Mouse (Mus musculus): ENCODE measurements around the gene Pusl1. TPM values are rescaled to one million over a fixed set of nuclear protein-coding genes. Genes with fewer than 3 reads are reported as not detected.
A peak's percentile ranks its signal among the peaks of the same experiment; 100 is the strongest.

Pusl1 gene
- polyA plus RNA-seq, 1 experiment, result 55.5 TPM

DNA sequence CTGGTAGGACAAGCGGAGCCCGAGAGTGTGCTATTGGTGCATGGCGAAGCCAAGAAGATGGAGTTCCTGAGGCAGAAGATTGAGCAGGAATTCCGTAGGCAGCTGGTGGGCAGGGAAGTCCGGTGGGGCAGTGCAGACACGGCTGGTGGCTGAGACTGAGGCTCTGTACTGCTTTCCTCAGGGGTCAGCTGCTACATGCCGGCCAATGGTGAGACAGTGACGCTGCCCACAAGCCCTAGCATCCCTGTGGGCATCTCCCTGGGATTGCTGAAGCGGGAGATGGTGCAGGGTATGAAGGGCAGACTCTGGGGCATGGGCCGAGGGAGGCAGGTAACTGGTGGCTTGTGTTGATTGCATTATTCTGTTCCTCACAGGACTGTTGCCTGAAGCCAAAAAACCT lies 3.9 kb downstream of the Pusl1 start:
- DNase-seq (ENCODE audit: low spot score), result peak; percentile 15

DNA sequence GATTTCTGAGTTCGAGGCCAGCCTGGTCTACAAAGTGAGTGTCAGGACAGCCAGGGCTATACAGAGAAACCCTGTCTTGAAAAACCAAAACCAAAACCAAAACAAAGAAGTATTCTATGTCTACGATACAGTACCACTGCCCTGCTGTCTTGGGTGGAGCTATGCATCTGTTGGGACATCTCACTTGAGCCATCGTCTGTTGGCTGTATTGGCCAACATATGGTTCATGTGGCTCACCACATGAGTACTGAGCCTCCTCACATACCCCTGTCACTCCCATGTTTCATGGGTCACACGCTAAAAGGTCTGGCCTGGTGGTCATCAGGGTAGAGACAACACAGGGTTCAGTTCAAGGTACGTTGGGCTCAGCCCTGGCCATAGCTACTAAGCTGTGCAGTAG lies 5.3 kb downstream of the Pusl1 start:
- DNase-seq (ENCODE audit: low spot score), result no peak

GRCm38 (mm10) chr4:155883587-155883986 lies 8.0 kb downstream of the Pusl1 start:
- no peak for DNase-seq (ENCODE audit: low spot score)

GRCm38 (mm10) chr4:155871404-155871803 lies 20.2 kb downstream of the Pusl1 start:
- DNase-seq (ENCODE audit: low spot score), result no peak

DNA sequence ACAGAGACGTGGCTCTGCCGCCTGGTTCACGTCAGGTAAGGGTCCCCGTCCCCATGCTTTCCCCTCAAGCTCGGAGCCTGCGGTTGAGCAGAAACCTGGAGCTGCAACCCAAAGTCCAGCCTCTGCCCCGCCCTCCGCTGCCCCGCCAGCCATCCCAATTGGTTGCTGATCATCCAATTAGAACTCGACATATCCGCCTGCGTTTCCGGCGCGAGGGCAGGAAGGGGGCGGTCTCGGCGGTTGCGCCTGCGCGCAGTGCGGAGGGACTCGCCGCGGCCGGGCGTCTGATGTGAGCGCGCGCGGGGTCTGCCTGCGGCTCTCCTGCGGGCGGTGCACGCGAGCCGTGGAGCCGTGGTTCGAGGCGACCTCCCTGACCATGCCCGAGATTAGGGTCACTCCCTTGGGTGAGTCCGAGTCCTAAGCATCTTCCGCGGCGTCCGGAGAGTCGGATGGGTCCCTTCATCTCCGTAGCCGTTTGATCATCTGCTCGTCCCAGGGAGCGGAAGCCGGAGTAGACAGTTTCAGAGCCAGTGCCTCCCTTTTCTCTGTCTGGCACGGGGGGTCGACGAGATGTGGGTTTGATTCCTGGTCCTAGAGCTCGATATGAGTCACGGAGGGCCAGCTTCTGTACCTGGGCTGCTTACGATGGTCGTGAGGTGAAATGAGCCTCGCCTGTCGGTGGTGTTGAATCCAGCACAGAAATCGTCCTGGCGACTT lies 22.1 kb downstream of the Pusl1 start, which contains the start of the genes Cptp and Ints11:
Gene Cptp (minus strand): TSS at position 124 of the 717 bp plus-strand sequence.
Gene Ints11 (plus strand): TSS at position 230 of the 717 bp plus-strand sequence.
- DNase-seq (ENCODE audit: low spot score), result peak; percentile 90

GRCm38 (mm10) chr4:155868614-155869298 lies 22.8 kb downstream of the Pusl1 start:
- DNase-seq (ENCODE audit: low spot score), result no peak

GRCm38 (mm10) chr4:155863001-155863400 lies 28.6 kb downstream of the Pusl1 start, which contains the start of gene Tas1r3:
TSS of gene Tas1r3 (minus strand) at chr4:155863362.
- DNase-seq (ENCODE audit: low spot score), result peak; percentile 18

- no peak for DNase-seq (ENCODE audit: low spot score)
Observed at GRCm38 (mm10) chr4:155861787-155862186, 29.8 kb downstream of the Pusl1 start.

DNA sequence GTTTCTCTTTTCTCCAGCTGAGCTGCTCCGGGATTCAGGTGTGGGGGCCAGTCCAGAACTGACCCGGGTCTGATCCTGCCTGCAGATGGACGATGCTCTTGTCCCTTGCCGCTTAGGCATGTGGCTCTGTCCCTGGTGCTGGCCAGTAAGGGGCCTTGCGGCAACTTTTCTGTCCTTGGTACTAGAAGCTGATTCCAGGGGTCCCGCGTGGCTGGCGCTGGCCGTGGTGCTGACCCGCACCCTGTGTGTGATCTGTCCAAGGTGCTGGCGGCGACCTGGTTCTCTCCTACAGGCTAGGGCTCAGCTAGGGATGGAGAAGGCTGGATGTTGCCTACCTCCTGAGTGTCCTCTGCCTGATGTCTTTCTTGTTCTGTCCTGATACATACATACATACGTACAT lies 32.3 kb downstream of the Pusl1 start:
- peak; percentile 24 for DNase-seq (ENCODE audit: low spot score)

DNA sequence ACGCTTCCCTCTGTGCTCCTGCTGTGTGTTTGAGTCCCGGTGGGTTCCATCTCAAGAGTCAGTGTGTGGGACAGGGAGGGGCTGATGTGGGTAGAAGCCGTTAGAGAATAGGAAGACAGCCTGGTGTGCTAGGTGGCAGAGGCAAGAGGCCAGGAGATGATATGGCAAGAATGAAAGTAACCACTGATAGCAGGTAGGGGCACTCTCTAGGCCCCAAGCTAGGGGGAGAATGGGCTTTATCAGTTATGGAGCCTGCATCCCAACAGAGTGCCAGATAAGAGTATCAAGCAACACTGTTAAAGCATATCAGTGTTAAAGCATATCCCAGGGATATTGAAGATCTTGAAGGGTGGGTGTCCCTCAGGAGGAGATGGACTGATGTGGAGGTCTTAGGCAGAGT lies 34.7 kb downstream of the Pusl1 start:
- DNase-seq (ENCODE audit: low spot score), result no peak

GRCm38 (mm10) chr4:155856071-155856470 lies 35.5 kb downstream of the Pusl1 start:
- DNase-seq (ENCODE audit: low spot score), result peak; percentile 15

- DNase-seq (ENCODE audit: low spot score), result peak; percentile 18
Observed at GRCm38 (mm10) chr4:155854991-155855390, 36.6 kb downstream of the Pusl1 start.

GRCm38 (mm10) chr4:155853421-155853820 lies 38.2 kb downstream of the Pusl1 start:
- DNase-seq (ENCODE audit: low spot score), result peak; percentile 18

DNA sequence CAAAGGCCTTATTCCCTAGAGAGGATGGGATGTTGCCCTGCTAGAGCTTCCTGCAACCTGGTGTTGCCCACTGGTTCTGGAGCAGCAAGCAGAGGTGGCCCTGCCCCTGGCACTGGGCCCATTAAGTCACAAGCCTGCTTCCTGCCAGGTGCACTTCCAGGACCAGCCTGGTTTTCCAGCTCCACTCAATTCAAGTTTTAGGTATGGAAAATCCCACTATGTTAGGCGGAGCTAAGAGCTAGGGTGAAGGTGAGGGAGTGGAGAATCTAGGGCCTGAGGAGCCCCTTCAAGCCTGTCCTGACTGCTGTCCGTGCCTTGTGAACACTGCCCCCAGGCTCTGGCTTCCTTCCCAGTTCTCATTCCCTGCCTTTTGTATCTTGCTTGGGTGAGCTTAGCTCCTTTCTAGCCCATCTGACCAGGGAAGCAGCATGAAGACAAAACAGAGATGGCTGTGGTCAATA lies 39.6 kb downstream of the Pusl1 start:
- peak; percentile 16 for DNase-seq (ENCODE audit: low spot score)

DNA sequence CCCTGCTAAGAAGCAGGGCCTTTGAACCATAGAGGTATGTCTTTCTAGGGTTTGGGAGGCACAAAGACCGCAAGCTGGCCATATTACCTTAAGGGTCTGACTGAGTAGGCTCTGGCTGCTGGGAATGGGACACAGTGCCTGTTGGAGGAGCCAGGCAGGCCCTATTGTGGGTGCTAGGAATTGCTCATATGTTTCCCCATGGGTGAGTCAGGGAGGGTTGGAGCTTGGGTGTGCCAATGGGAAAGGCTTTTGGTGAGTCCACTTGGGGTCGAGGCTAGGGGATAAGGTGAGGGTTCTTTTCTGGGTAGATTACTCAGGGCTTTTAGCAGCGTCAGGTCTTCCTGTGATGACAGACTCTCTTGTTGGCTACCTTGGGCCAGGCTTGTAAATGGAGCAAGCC lies 40.2 kb downstream of the Pusl1 start:
- peak; percentile 19 for DNase-seq (ENCODE audit: low spot score)

DNA sequence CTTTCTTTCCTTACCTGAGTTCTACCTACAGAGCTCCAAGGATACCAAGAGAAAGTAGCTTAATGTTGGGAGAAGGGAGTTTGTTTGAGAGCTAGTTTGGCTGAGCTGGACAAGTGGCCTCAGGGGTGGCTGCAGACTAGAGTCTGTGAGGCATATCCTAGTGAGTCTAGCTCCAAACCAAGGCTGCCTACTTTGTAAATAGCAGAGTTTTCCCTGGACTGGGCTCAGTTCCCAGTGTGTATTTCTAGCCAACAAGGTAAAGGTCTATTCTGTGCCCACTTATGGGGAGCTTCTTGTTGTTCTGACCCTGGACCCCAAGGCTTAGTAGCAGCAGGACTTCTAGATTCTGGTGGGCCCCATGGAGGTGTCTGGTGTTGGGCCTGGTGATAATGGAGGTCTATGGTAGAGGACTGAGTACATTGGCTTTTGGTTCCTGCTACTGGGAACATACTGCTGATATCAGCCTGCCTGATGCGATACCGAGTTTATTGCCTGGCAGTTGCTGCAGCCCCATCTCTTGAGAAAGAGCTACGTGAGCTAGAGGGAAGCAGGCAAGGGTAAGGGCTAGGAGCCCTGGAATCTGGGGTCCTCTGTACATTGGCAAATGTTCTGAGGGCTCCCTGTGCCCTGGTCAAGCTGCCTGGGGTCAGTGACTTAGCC lies 41.7 kb downstream of the Pusl1 start:
- DNase-seq (ENCODE audit: low spot score), result peak; percentile 11

DNA sequence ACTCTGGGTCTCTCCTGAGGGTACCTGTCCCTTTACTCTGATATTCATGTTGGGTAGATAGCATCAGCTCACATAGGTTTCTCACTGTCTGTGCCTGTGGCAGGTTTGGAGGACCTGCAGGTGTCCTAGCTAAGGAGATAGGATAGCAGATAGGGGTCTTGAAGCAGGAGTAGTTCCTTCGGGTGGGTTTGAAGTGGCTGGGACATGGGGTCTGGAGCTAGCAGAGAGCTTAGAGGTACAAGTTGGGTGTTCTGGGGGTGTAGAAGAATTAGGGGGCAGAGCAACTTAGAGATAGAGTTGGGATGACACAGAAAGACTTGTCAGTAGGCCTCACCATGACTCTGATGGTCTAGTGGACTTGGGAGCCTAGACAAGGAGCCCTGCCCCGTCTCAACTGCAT lies 42.2 kb downstream of the Pusl1 start:
- DNase-seq (ENCODE audit: low spot score), result peak; percentile 14

DNA sequence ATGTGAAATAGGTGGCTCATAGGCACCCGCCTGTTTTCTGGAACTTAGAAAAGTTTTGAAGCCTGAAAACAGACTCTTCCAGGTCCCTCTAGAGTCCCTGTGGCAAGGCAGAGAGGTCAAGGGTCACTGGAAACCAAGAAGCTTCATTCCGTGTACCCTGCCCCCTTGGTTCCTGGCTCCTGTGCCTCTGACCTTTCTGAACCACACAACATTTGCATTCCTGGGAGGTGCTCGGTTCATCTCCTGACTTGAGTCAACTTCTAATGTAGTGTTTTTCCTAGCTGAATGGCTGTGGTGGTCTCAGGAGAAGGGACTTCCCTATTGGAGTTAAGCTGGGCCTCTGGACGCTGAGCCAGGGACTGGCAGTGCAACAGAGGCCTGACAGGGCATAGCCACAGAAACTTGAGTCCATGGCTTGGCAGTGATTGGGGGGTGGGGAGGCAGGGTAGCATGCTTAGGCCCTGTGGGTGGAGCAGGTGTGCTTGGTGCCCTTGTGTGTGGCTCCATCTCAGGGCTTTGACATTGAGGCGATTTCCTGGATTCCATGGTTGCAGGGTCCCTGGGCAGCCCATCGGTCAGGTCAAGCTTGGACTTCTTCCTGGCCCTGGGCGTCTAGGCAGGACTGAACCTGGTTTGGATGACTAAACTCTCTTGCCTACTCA lies 43.0 kb downstream of the Pusl1 start:
- DNase-seq (ENCODE audit: low spot score), result peak; percentile 18

DNA sequence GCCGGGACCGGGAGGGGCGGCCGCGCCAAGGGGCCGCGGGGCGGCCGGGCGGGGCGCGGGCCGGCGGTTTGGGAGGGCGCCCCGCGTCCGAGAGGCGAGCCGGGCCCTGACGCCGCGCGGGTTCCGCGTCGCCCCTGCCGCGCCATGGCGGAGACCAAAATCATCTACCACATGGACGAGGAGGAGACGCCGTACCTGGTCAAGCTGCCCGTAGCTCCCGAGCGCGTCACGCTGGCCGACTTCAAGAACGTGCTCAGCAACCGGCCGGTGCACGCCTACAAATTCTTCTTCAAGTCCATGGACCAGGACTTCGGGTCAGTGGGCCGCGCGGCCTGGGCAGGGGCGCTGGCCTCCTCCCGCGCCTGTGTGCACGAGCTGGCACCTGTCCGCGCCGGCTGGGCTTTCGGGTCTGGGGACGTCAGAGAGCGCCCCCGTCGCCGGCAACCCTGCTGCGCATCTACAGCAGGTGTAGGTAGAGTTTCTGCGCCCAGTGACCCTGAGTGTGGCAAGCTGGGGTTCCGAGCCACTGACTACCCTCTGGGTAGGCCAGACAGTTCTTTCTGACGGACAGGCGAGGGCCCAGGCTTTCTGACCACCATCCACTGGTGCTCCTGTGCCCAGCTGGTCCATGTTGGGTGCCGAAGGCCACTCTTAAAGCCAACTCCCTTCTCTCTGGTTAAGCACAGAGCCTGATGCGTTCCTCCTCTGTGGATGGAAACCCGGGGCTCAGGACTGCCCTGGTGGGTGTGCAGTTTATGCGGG lies 43.8 kb downstream of the Pusl1 start:
- no peak for DNase-seq (ENCODE audit: low spot score)

DNA sequence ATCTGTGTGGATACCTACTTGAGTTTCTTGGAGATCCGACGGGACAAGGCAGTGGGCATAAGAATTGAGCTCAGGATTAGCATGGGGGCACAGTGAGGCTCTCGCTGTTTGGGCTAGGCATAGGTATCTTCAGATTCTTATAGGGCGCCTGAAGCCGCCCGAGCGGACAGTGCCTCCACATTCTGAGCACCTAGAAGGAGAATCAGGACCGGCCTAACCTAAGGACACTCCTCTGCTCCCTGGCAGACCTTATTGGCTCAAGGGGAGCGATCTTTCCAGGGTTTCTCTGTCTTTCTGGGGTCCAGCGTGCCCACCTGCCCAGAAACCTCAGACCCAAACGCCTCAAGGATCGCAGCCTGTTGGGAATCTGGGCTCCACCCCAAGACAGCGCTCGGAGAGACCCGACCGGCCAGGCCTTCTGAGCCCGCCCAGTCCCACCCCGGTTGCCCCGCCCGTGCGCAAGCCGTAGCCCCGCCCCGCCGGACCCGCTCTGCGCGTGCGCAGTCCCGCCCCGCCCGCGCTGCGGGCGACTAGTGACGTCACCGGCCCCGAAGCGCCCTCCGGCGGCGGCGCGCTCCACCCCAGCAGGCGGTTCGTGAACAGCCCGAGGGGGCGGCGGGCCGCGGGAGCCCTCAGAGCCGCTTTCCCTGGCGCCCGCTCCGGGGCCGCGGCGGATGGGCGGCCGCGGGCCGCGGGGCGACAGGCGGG lies 44.6 kb downstream of the Pusl1 start, which contains the start of gene Dvl1:
Gene Dvl1 (plus strand): TSS at position 532 of the 708 bp plus-strand sequence.
- peak; percentile 97 for DNase-seq (ENCODE audit: low spot score)

All from urinary bladder, adult 2 months (tissue).